Mouse (Mus musculus): ENCODE results near the gene Trim24.

DNA sequence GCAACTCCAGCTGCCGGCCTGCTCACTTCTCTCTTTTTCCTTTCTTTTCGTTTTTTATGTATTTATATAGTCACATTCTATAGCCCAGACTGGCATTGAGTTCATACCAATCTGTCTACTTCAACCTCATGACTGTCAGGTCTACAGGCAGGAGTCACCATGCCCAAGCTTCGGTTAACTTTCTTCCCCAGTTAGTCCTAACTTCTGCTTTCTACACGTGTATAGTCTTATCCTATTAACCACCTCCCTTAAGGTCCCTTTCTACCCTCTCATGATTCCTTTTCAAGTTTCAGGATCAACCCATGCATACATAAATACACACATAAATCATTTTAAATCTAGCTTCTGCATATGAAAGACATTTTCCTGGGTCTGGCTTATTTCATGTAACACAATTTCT lies 46.9 kb upstream of the Trim24 start:
- TF ChIP-seq EP300 (IDR thresholded peaks at IDR 0.05; ENCODE audit: low read depth in 1 of 2, low read length in 2 of 2): no peak; a peak in 1 of 4 replicates
- no peak for TF ChIP-seq CTCF (IDR thresholded peaks at IDR 0.05 in 2 of 3, conservative IDR thresholded peaks at IDR 0.05 in 1 of 3; ENCODE audit: control insufficient read depth in 1 of 3, insufficient read depth in 1 of 3, low read depth in 2 of 3, low read length in 3 of 3, poor library complexity in 1 of 3, severe bottlenecking in 1 of 3)
- TF ChIP-seq USF2 (IDR thresholded peaks at IDR 0.05; ENCODE audit: borderline replicate concordance in 1 of 2, insufficient read depth in 1 of 2, low read depth in 1 of 2, low read length in 2 of 2): no peak
- no peak for TF ChIP-seq CHD2 (IDR thresholded peaks at IDR 0.05; ENCODE audit: low read length)
- peak; percentile 56 for TF ChIP-seq MAX (IDR thresholded peaks at IDR 0.05; ENCODE audit: low read length)

All from MEL (cell line).